Mouse (Mus musculus) embryo, embryonic 10 days (tissue): ENCODE measurements around the gene Lmbr1l.

ENCODE experiments used
- DNase-seq: peaks from one replicate; pipeline ENCODE4 v3.0.0-alpha.2; 2015; ENCODE audit warnings: low spot score

Gene Lmbr1l

DNA sequence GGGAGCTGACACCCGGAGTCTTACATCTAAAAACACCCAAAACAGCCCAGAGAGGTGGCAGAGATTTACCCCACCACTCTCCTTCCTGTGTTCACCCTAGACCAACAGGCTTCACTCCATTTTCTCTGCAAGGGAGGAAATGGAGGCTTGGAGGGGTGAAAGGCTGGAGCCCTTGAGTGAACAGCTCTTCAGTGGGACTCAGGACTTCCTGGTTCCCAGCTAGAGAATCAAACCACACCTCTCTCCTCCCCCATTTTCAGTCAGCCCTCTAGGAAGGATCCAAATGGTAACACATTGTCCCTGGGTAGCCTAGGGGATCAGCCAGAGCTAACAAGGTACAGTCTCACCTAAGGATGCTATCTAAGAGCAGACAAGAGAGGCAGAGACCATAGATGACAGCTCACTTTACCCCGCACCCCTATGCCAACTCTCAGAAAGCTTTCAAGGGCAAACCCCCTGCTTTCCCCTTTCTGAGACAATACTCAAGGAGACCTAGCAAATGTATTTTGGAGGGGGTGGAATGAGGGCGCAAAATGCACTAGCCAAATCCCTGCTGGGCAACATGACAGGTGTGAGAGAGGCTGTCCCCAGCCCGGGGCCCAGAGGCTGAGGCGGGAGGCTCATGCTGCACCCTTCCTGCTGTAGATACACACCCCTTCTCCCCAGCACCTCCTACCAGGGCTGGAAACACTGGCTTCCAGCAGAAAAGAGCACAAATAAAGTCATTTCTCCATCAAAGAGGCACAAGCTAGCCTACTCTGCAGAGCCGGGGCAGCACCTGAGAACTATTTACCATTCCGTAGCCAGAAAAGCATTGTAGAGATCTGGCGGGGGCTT, 48.5 kb downstream of the Lmbr1l start:
- DNase-seq = no peak

GRCm38 (mm10) chr15:98868346-98869063, 49.5 kb downstream of the Lmbr1l start:
- peak; percentile 21 for DNase-seq

- DNase-seq = peak; percentile 60
These were observed 50.7 kb downstream of the Lmbr1l start for GRCm38 (mm10) chr15:98867321-98867720.

- no peak for DNase-seq
These were observed 51.5 kb downstream of the Lmbr1l start for GRCm38 (mm10) chr15:98866501-98866900.

- no peak for DNase-seq
These were observed 52.3 kb downstream of the Lmbr1l start for GRCm38 (mm10) chr15:98865771-98866170.

DNA sequence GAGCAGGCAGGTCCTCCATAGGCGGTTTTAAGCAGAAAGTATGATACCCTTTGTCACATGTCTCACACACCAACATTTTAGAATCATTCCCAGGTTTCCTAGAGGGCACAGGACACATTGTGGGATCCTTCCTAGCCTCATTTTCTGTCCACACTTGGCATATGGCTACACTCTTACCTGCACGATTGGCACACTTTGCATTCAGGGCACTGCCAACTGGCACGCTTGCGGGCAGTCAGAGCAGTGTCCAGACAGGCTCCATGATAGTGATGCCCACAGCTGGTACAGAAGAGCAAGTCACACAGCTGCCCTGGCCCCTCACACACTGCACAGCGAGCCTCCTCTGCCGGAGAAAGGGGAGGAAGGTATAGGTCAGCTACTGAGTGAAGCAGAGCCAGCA, 53.1 kb downstream of the Lmbr1l start:
- no peak for DNase-seq

DNA sequence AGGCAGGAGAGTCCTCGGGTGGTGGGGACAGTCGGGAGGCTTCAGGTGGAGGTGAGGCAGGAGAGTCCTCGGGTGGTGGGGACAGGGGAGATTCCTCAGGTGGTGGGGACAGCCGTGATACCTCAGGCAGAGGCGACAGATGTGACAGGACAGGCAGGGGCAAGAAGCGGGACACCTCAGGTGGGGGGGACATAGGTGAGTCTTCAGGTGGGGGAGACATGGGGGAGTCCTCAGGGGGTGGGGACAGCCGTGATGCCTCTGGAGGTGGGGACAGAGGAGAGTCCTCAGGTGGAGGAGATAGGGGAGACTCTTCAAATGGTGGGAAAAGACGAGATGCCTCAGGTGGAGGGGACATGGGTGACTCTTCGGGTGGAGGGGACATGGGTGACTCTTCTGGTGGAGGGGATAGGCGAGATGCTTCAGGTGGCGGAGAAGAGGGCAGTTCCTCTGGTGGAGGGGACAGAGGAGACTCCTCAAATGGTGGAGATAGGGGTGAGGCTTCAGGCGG, 54.5 kb downstream of the Lmbr1l start:
- DNase-seq = no peak

DNA sequence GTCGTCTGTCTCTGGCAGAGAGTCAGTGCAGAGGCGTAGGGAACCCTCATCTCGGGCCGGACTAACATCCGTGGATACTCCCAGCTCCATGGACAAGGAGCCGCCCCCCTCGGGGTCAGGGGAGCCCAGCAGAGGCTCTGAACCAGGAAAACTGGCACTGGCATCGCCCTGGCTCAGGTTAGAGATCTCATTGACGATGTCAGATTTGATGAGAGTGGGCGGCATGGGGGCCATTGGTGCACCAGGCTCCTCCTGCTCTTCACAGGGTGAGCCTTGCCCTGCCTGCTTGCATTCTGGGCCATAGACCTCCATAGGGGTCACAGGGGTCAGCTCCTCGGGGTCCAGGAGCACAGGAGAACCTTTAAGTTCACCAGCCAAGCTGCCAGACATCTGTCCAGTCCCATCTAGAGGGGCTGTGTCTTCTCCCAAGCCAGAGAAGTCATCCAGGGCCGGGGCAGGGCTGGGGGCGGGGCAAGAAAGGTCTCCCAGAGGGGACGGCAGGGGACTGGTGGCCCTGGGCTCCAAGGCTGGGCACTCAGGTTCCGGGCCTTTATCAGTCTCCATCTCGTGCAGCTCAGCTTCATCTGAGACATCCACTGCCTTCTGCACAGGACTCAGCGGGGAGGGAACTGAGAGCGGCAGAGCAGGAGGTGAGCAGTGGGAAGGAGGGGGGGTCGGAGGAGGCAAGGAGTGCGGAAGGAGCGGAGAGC, 56.2 kb downstream of the Lmbr1l start:
- DNase-seq = no peak

GRCm38 (mm10) chr15:98860921-98861320, 57.1 kb downstream of the Lmbr1l start:
- DNase-seq = no peak

GRCm38 (mm10) chr15:98859319-98860043, 58.5 kb downstream of the Lmbr1l start:
- no peak for DNase-seq

GRCm38 (mm10) chr15:98854214-98854613, 63.8 kb downstream of the Lmbr1l start:
- no peak for DNase-seq
